Mouse (Mus musculus) spleen, adult 18-20 months (tissue): ENCODE data around the gene Prrx2.

Experiments
- DNase-seq, 2 experiments: peaks; one replicate each; pipeline ENCODE4 v3.0.0; 2022; ENCODE audit warnings: mixed read lengths in 2 of 2

Prrx2 gene

GRCm38 (mm10) chr2:30834373-30835022, at the start of gene Prrx2:
Prrx2 (plus strand) TSS chr2:30834972.
- no peak for DNase-seq

- DNase-seq: no peak
Observed at GRCm38 (mm10) chr2:30787466-30787865, 47.3 kb upstream of the Prrx2 start.

DNA sequence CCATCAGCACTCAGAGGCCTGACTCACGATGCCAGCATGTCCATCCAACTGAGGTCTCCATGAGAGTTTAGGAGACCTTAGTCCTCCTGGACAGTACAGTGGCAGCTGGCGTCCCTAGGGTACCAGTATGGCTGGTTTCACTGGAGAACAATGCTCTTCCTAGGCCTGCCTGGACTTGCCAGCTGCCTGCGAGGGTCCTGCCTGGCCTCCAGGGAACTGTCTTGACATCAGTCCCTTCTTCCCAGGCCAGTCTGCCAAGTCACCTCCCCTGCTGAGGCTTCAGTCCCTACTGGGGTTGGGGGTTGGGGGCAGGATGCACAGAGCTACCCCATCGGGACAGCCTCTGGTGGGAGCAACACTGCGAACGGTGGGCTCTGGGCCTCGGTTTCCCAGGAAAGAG, 42.7 kb upstream of the Prrx2 start:
- no peak for DNase-seq

- DNase-seq: peak; percentile 81 to 97
Observed at GRCm38 (mm10) chr2:30794179-30795108, 40.3 kb upstream of the Prrx2 start.

DNA sequence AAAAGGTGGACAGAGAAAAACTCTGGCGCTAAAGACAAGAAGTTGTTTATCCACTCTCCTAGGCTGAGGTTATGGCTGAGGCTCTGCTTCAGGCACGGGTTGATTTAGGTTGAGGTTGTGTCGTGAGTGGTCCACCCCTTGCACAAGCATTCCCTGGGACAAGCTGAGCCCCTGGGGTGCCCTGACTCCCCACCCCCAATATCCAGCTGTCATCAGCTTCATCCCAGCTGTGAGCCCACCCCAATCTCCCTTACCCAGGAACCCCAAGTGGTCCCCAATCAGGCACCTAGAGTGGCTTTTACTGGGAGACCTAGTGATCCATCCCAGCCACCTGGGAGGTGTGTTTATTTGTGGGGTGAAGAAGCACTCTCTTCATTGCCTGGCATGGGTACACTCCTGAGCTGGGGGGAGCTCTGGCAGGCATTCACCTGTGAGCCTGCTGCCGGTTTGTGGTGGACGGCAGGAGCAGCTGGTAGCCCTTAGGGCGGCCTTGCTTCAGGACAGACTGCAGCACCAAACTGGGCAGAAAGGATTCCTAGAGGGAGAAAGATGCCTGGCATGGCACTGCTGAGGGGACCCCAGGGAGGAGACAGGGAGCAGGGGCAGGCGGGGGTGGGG, 39.4 kb upstream of the Prrx2 start:
- no peak for DNase-seq

GRCm38 (mm10) chr2:30795889-30796275, 38.9 kb upstream of the Prrx2 start:
- no peak for DNase-seq

GRCm38 (mm10) chr2:30796382-30796781, 38.4 kb upstream of the Prrx2 start:
- peak; percentile 55 to 62 for DNase-seq

DNA sequence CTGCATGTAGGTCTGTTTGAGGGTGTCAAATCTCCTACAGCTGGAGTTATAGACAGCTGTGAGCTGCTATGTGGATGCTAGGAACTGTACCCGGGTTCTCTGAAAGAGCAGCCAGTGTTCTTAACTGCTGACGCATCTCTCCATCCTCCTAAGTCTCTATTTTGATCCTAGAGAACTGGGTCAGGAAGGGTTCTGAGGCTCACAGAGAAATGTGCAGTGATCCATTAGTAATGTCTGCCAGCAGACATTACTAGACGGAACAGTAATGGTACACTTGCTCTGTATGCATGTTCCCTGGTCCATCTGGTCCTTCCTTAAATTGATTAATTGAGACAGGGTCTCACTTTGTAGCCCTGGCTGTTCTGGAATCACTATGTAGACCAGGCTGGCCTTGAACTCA, 35.3 kb upstream of the Prrx2 start:
- no peak for DNase-seq

- no peak for DNase-seq
Observed at GRCm38 (mm10) chr2:30800671-30801066, 34.1 kb upstream of the Prrx2 start.

GRCm38 (mm10) chr2:30801067-30801852, 33.5 kb upstream of the Prrx2 start:
- DNase-seq: peak in 1 of 2 experiments; percentile 28

GRCm38 (mm10) chr2:30803604-30804003, 31.2 kb upstream of the Prrx2 start, which contains the start of gene 1700001O22Rik:
1700001O22Rik (minus strand) TSS chr2:30803661.
- DNase-seq: no peak

- no peak for DNase-seq
Observed at GRCm38 (mm10) chr2:30805983-30806382, 28.8 kb upstream of the Prrx2 start.

- no peak for DNase-seq
Observed at GRCm38 (mm10) chr2:30807147-30807647, 27.6 kb upstream of the Prrx2 start.

GRCm38 (mm10) chr2:30807648-30808295, 27.0 kb upstream of the Prrx2 start, which contains the start of gene Ntmt1:
Ntmt1 (plus strand) TSS chr2:30807826.
- peak; percentile 98 to 100 for DNase-seq

GRCm38 (mm10) chr2:30808296-30808655, 26.5 kb upstream of the Prrx2 start:
- no peak for DNase-seq

DNA sequence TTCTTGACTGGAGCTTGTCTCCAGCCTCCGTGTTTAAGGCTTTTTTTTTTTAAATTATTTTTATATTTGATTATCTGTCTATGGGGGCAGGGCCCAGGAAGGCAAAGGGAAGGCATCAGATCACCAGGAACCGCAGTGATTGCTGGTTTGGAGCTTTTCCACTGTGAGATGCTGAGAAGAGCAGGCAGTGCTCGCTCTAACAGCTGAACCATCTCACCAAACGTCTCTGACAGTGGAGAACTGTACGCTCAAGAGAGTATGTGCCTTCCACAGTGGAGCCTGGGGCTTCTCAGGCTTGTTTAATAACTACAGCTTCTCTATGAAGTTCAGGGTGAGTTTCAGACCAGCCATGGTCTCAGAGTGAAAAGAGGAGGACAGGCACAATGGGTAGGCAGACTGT, 25.3 kb upstream of the Prrx2 start:
- DNase-seq: no peak

DNA sequence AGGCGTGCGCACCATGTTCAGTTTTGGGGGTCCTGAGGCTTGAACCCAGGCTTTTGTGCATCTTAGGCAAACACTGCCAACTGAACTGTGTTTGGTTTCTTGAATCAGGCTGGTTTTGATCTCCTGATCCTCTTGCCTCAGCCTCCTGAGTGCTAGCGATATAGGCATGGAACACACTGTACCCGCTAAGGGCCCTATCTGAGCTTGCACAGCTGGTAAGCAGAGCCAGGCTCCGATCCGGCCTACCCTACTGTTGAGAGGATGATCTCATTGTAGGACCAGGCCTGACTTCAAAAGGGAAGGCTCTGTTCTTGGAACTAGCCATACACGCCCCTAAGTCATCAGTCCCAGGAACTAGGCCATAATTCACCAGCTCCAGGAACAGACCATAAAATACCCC, 24.2 kb upstream of the Prrx2 start:
- no peak for DNase-seq

DNA sequence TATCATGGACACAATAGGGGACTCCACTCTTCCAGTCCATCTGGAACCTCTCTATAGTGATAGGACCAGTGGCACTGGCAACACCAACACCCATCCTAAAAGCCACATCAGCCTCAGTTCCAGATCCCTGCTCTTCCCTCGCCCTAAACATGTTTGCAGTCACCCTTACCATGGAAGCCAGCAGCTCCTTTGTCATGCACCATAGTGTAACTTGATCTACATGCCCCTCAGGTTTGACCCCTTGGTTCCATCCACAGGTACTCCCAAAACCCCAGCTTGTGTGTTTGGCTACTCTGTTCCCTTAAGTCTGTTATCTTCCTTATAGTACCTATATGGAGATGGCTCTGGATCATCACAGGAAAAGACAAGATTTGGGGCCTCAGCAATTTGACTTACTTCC, 18.4 kb upstream of the Prrx2 start:
- DNase-seq: no peak

DNA sequence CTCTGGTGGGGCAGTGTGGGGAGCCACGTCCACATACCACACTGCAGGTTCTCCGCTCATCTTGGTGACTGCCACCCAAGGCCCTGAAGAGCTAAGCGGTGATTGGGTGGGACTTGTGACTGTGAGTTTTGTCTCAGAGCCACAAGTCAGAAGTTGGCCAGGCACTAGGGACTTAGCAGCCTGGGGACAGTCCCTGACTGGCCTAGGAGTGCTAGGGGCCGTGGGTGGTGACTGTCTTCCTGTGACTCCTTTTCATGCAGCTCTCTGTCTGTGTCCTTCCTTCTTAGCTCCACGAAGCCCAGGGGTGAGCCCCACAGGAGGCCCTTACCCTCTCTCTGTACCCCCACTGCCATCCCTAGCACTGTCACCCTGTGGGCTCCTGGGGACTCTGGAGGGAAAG, 14.9 kb upstream of the Prrx2 start:
- no peak for DNase-seq

DNA sequence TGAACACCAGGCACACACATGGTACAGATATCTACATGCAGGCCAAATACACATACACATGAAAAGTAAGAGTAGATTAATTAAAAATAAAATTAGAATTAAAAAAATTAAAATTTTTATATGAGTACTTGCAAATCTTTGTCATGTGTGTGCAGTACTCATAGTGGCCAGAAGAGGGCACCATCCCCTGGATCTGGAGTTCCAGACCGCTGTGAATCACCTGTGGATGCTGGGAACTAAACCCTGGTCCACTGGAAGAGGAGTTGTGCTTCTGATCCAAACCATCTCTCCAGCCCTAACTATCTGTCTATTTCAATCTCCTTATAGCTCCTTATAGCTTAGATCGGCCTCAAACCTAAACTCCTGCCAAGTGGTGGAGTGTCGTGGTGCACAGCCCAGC, 13.7 kb upstream of the Prrx2 start:
- DNase-seq: no peak

GRCm38 (mm10) chr2:30822460-30822859, 12.3 kb upstream of the Prrx2 start:
- no peak for DNase-seq
